Mouse (Mus musculus): ENCODE measurements around the gene Zfp688.
"Not testable (repeated sequence)": the region's sequence is repeated elsewhere in the genome, so short reads cannot be mapped to it uniquely, and the experiment has no call there.

Zfp688 gene

GRCm38 (mm10) chr7:127406002-127406987, 15.6 kb downstream of the Zfp688 start, which contains the start of gene Zfp764:
Gene Zfp764, minus strand, starts transcription at chr7:127406822.
- DNase-seq (ENCODE audit: low spot score): peak; percentile 59

- DNase-seq (ENCODE audit: low spot score): not testable (repeated sequence)
Observed at GRCm38 (mm10) chr7:127404101-127404500, 17.8 kb downstream of the Zfp688 start.

- no peak for DNase-seq (ENCODE audit: low spot score)
Observed at GRCm38 (mm10) chr7:127402980-127403379, 18.9 kb downstream of the Zfp688 start.

GRCm38 (mm10) chr7:127400355-127400754, 21.5 kb downstream of the Zfp688 start:
- no peak for DNase-seq (ENCODE audit: low spot score)

GRCm38 (mm10) chr7:127393944-127394333, 27.9 kb downstream of the Zfp688 start:
- DNase-seq (ENCODE audit: low spot score): no peak

GRCm38 (mm10) chr7:127393157-127393943, 28.5 kb downstream of the Zfp688 start, which contains the start of gene E430018J23Rik:
Gene E430018J23Rik, minus strand, starts transcription at chr7:127393629.
- DNase-seq (ENCODE audit: low spot score): peak; percentile 88

GRCm38 (mm10) chr7:127392251-127392824, 29.5 kb downstream of the Zfp688 start:
- no peak for DNase-seq (ENCODE audit: low spot score)

GRCm38 (mm10) chr7:127391538-127391937, 30.3 kb downstream of the Zfp688 start:
- no peak for DNase-seq (ENCODE audit: low spot score)

- no peak for DNase-seq (ENCODE audit: low spot score)
Observed at GRCm38 (mm10) chr7:127390306-127390705, 31.6 kb downstream of the Zfp688 start.

- not testable (repeated sequence) for DNase-seq (ENCODE audit: low spot score)
Observed at GRCm38 (mm10) chr7:127388201-127388600, 33.7 kb downstream of the Zfp688 start.

- peak; percentile 71 for DNase-seq (ENCODE audit: low spot score)
Observed at GRCm38 (mm10) chr7:127386641-127387392, 35.1 kb downstream of the Zfp688 start, which contains the start of gene 9130019O22Rik. Gene 9130019O22Rik, minus strand, starts transcription at chr7:127387166.

- not testable (repeated sequence) for DNase-seq (ENCODE audit: low spot score)
Observed at GRCm38 (mm10) chr7:127385560-127385959, 36.3 kb downstream of the Zfp688 start.

GRCm38 (mm10) chr7:127378310-127378921, 43.5 kb downstream of the Zfp688 start:
- DNase-seq (ENCODE audit: low spot score): no peak

- peak; percentile 84 for DNase-seq (ENCODE audit: low spot score)
Observed at GRCm38 (mm10) chr7:127375271-127376245, 46.3 kb downstream of the Zfp688 start, which contains the start of gene Zfp747. Gene Zfp747, minus strand, starts transcription at chr7:127376050.

- not testable (repeated sequence) for DNase-seq (ENCODE audit: low spot score)
Observed at GRCm38 (mm10) chr7:127371870-127372269, 50.0 kb downstream of the Zfp688 start.

- DNase-seq (ENCODE audit: low spot score): no peak
Observed at GRCm38 (mm10) chr7:127371213-127371612, 50.7 kb downstream of the Zfp688 start.

Data from ovary, postnatal 10 days (tissue).